Mouse (Mus musculus) adrenal gland, postnatal 4 days (tissue): ENCODE data around the gene Nln. TPM values are rescaled to one million over a fixed set of nuclear protein-coding genes. Genes with fewer than 3 reads are reported as not detected.

ENCODE experiments used
- DNase-seq, 2 experiments: peaks; one replicate each; pipeline ENCODE4 v3.0.0; 2021 to 2022; ENCODE audit warnings: low spot score in 2 of 2, mixed read lengths in 2 of 2
- total RNA-seq, 2 experiments: library from RNA; stranded (reverse); gene quantifications; 2 replicates each; pipeline ENCODE4 v1.2.3; 2021

Gene Nln
- total RNA-seq, 2 experiments from 2014 or later: 25.2 to 27.5 TPM

- no peak for DNase-seq
These were observed 9.0 kb downstream of the Nln start for GRCm38 (mm10) chr13:104100416-104100815.

GRCm38 (mm10) chr13:104097190-104097589 is 12.2 kb downstream of the Nln start:
- DNase-seq: no peak

- no peak for DNase-seq
These were observed 13.5 kb downstream of the Nln start for GRCm38 (mm10) chr13:104095955-104096354.

GRCm38 (mm10) chr13:104094531-104095385 is 14.7 kb downstream of the Nln start:
- DNase-seq: no peak

- no peak for DNase-seq
These were observed 17.7 kb downstream of the Nln start for GRCm38 (mm10) chr13:104091734-104092133.

GRCm38 (mm10) chr13:104089387-104089786 is 20.0 kb downstream of the Nln start:
- DNase-seq: no peak

GRCm38 (mm10) chr13:104084600-104084999 is 24.8 kb downstream of the Nln start:
- no peak for DNase-seq

- DNase-seq: no peak
These were observed 26.9 kb downstream of the Nln start for GRCm38 (mm10) chr13:104082504-104082903.

- DNase-seq: no peak
These were observed 32.4 kb downstream of the Nln start for GRCm38 (mm10) chr13:104076993-104077392.

- no peak for DNase-seq
These were observed 34.7 kb downstream of the Nln start for GRCm38 (mm10) chr13:104074731-104075130.

GRCm38 (mm10) chr13:104074230-104074629 is 35.2 kb downstream of the Nln start:
- no peak for DNase-seq

- DNase-seq: no peak
These were observed 37.1 kb downstream of the Nln start for GRCm38 (mm10) chr13:104072351-104072750.

- DNase-seq: no peak
These were observed 38.7 kb downstream of the Nln start for GRCm38 (mm10) chr13:104070703-104071102.

GRCm38 (mm10) chr13:104069216-104069615 is 40.2 kb downstream of the Nln start:
- DNase-seq: no peak

- DNase-seq: no peak
These were observed 43.6 kb downstream of the Nln start for GRCm38 (mm10) chr13:104065649-104066347.

GRCm38 (mm10) chr13:104063061-104063460 is 46.4 kb downstream of the Nln start:
- DNase-seq: no peak

- no peak for DNase-seq
These were observed 47.3 kb downstream of the Nln start for GRCm38 (mm10) chr13:104061975-104062750.

GRCm38 (mm10) chr13:104060231-104060630 is 49.2 kb downstream of the Nln start:
- no peak for DNase-seq

- no peak for DNase-seq
These were observed 49.9 kb downstream of the Nln start for GRCm38 (mm10) chr13:104059536-104059935.

GRCm38 (mm10) chr13:104058761-104059160 is 50.7 kb downstream of the Nln start:
- DNase-seq: no peak

GRCm38 (mm10) chr13:104052271-104052753 is 57.1 kb downstream of the Nln start:
- no peak for DNase-seq
